22 mouse cellular contexts compared by ENCODE assay signal in genomic region chr11:26454081-26454480, GRCm38 (mm10).
"Had no signal": no experiment of that assay in that cellular context is flagged by ENCODE, and none has a peak within 500 bp of the region (broad histone marks: within the 10 kb centered on the region; RNA-seq: fewer than 3 reads in every experiment).

No protein-coding gene starts in this region.

- H3K9ac ChIP-seq: heart, embryonic 13.5 days; heart, embryonic 15.5 days; hindbrain, embryonic 13.5 days; hindbrain, embryonic 15.5 days; kidney, embryonic 15.5 days; limb, embryonic 12.5 days had no signal

- H3K27me3 ChIP-seq: heart, embryonic 13.5 days; heart, embryonic 15.5 days; hindbrain, embryonic 13.5 days; hindbrain, embryonic 15.5 days; kidney, embryonic 15.5 days; limb, embryonic 12.5 days had no signal

- H3K9me3 ChIP-seq: heart, embryonic 13.5 days; heart, embryonic 15.5 days; hindbrain, embryonic 13.5 days; hindbrain, embryonic 15.5 days; kidney, embryonic 15.5 days; limb, embryonic 10.5 days had no signal

- H3K4me3 ChIP-seq: heart, adult 2 months; heart, embryonic 13.5 days; heart, embryonic 15.5 days; hindbrain, embryonic 13.5 days; hindbrain, embryonic 15.5 days; kidney, embryonic 15.5 days; left cerebral cortex, adult 2 months; limb, embryonic 10.5 days; limb, embryonic 12.5 days had no signal

- H3K4me1 ChIP-seq: hindbrain, embryonic 13.5 days; hindbrain, embryonic 15.5 days; kidney, embryonic 15.5 days; limb, embryonic 10.5 days; limb, embryonic 12.5 days had no signal

- H3K27ac ChIP-seq: heart, adult 2 months; heart, embryonic 13.5 days; heart, embryonic 15.5 days; hindbrain, embryonic 13.5 days; hindbrain, embryonic 15.5 days; hindbrain, postnatal 0 days; kidney, embryonic 15.5 days; kidney, postnatal 0 days; left cerebral cortex, adult 2 months; limb, embryonic 10.5 days; limb, embryonic 12.5 days had no signal

- DNase-seq: gastrocnemius, postnatal 14 days; gastrocnemius, postnatal 36 days; heart, adult 11 months; heart, adult 2 months; heart, postnatal 14 days; heart, postnatal 36 days; kidney, adult 11 months; kidney, adult 2 months; kidney, adult 9 months; kidney, postnatal 14 days had no signal

- ATAC-seq: hindbrain, postnatal 0 days; intestine, embryonic 16.5 days had no signal

- H3K36me3 ChIP-seq: heart, embryonic 15.5 days; hindbrain, embryonic 13.5 days; hindbrain, embryonic 15.5 days; kidney, embryonic 15.5 days; limb, embryonic 10.5 days; limb, embryonic 12.5 days had no signal

- H3K4me2 ChIP-seq: heart, embryonic 11.5 days; heart, embryonic 13.5 days; heart, embryonic 15.5 days; hindbrain, embryonic 13.5 days; hindbrain, embryonic 15.5 days; kidney, embryonic 15.5 days; limb, embryonic 12.5 days had no signal
